Mouse (Mus musculus): ENCODE data around the gene Abhd17a. TPM values are rescaled to one million over a fixed set of nuclear protein-coding genes. Genes with fewer than 3 reads are reported as not detected.

The Abhd17a gene
- polyA plus RNA-seq, 1 experiment from 2014 or later = 108 TPM

GRCm38 (mm10) chr10:80573944-80574343 lies 16.2 kb downstream of the Abhd17a start:
- H3K36me3 ChIP-seq (ENCODE audit: control insufficient read depth, insufficient read depth, low read length) = no peaks in the 10 kb centered on the region
- H3K4me1 ChIP-seq (ENCODE audit: control insufficient read depth, insufficient read depth, low read length) = peaks cover 32% of the 10 kb centered on the region
- H3K27ac ChIP-seq (ENCODE audit: low read length) = no peak overlapping the region
- ATAC-seq = no peak
- H3K4me2 ChIP-seq (ENCODE audit: low read length) = peak overlapping the region; percentile 17; the same call in 1 of the 2 replicates
- H3K9me3 ChIP-seq (replicated peaks; ENCODE audit: control insufficient read depth, low read length, poor library complexity, severe bottlenecking) = no peaks in the 10 kb centered on the region
- WGBS = 58% methylated on average over 9 of the region's 9 CpGs
- H3K4me3 ChIP-seq (ENCODE audit: low read depth, low read length) = no peak overlapping the region
- no peaks in the 10 kb centered on the region for H3K27me3 ChIP-seq (ENCODE audit: control insufficient read depth, insufficient read depth, low read depth, low read length)
- H3K9ac ChIP-seq (ENCODE audit: low read depth, low read length) = no peak overlapping the region

- no peak for ATAC-seq
- 92% methylated on average over 2 of the region's 2 CpGs for WGBS
- peaks cover 32% of the 10 kb centered on the region for H3K4me1 ChIP-seq (ENCODE audit: control insufficient read depth, insufficient read depth, low read length)
These were observed 17.7 kb downstream of the Abhd17a start for GRCm38 (mm10) chr10:80572477-80572876.

GRCm38 (mm10) chr10:80570871-80571836 lies 19.0 kb downstream of the Abhd17a start:
- Histone ChIP-seq H3K36me3 (ENCODE audit: control insufficient read depth, insufficient read depth, low read length) (peaks cover 6% of the 10 kb centered on the region; the same call in 1 of the 2 replicates), H3K4me1 (ENCODE audit: control insufficient read depth, insufficient read depth, low read length) (peaks cover 42% of the 10 kb centered on the region), H3K4me3 (ENCODE audit: low read depth, low read length) (no peak overlapping the region; the same call in 1 of the 2 replicates), H3K9me3 (replicated peaks; ENCODE audit: control insufficient read depth, low read length, poor library complexity, severe bottlenecking) (no peaks in the 10 kb centered on the region), H3K9ac (ENCODE audit: low read depth, low read length) (peak overlapping the region; percentile 53; the same call in 1 of the 2 replicates), H3K4me2 (ENCODE audit: low read length) (peak overlapping the region; percentile 36), H3K27ac (ENCODE audit: low read length) (no peak overlapping the region), H3K27me3 (ENCODE audit: control insufficient read depth, insufficient read depth, low read depth, low read length) (no peaks in the 10 kb centered on the region)
- WGBS = 17% methylated on average over 30 of the region's 30 CpGs
- no peak for ATAC-seq

More at GRCm38 (mm10) chr10:80572477-80572876, 17.7 kb downstream of the Abhd17a start:
- H3K27me3 ChIP-seq (ENCODE audit: control insufficient read depth, insufficient read depth, low read depth, low read length) = no peaks in the 10 kb centered on the region
- no peak overlapping the region for H3K27ac ChIP-seq (ENCODE audit: low read length)
- no peaks in the 10 kb centered on the region for H3K9me3 ChIP-seq (replicated peaks; ENCODE audit: control insufficient read depth, low read length, poor library complexity, severe bottlenecking)
- no peak overlapping the region for H3K4me2 ChIP-seq (ENCODE audit: low read length)
- H3K4me3 ChIP-seq (ENCODE audit: low read depth, low read length) = no peak overlapping the region
- peaks cover 6% of the 10 kb centered on the region; the same call in 1 of the 2 replicates for H3K36me3 ChIP-seq (ENCODE audit: control insufficient read depth, insufficient read depth, low read length)
- H3K9ac ChIP-seq (ENCODE audit: low read depth, low read length) = no peak overlapping the region

DNA sequence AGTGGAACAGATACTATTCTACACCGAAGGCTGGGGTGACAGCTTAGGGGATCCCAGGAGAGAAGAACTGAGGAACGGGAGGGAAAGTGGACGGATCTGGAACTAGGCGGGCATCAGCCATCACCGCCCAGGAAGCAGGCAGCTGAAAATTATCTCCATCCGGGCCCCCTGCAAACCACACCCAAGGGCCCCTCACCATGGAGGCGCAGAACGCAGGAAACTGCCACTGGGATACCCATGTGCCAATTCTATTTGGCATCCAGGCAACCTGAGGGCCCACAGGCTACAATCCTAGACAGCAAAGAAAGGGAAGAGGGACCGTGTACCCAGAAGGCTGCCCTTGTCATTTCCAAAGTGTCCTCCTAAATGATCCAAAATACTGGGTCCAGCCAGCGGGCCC lies 19.7 kb downstream of the Abhd17a start:
- no peak overlapping the region for H3K27ac ChIP-seq (ENCODE audit: low read length)
- peaks cover 6% of the 10 kb centered on the region; the same call in 1 of the 2 replicates for H3K36me3 ChIP-seq (ENCODE audit: control insufficient read depth, insufficient read depth, low read length)
- peaks cover 35% of the 10 kb centered on the region for H3K4me1 ChIP-seq (ENCODE audit: control insufficient read depth, insufficient read depth, low read length)
- H3K9me3 ChIP-seq (replicated peaks; ENCODE audit: control insufficient read depth, low read length, poor library complexity, severe bottlenecking) = no peaks in the 10 kb centered on the region
- no peak overlapping the region for H3K4me2 ChIP-seq (ENCODE audit: low read length)
- no peak overlapping the region for H3K9ac ChIP-seq (ENCODE audit: low read depth, low read length)
- H3K27me3 ChIP-seq (ENCODE audit: control insufficient read depth, insufficient read depth, low read depth, low read length) = no peaks in the 10 kb centered on the region
- no peak overlapping the region for H3K4me3 ChIP-seq (ENCODE audit: low read depth, low read length)
- no peak for ATAC-seq
- WGBS = 92% methylated on average over 10 of the region's 10 CpGs

GRCm38 (mm10) chr10:80569664-80570066 lies 20.5 kb downstream of the Abhd17a start:
- no peak overlapping the region for H3K9ac ChIP-seq (ENCODE audit: low read depth, low read length)
- H3K9me3 ChIP-seq (replicated peaks; ENCODE audit: control insufficient read depth, low read length, poor library complexity, severe bottlenecking) = no peaks in the 10 kb centered on the region
- H3K27me3 ChIP-seq (ENCODE audit: control insufficient read depth, insufficient read depth, low read depth, low read length) = no peaks in the 10 kb centered on the region
- H3K4me2 ChIP-seq (ENCODE audit: low read length) = no peak overlapping the region
- 32% methylated on average over 10 of the region's 10 CpGs for WGBS
- H3K4me1 ChIP-seq (ENCODE audit: control insufficient read depth, insufficient read depth, low read length) = peaks cover 29% of the 10 kb centered on the region
- H3K36me3 ChIP-seq (ENCODE audit: control insufficient read depth, insufficient read depth, low read length) = peaks cover 6% of the 10 kb centered on the region; the same call in 1 of the 2 replicates
- H3K27ac ChIP-seq (ENCODE audit: low read length) = no peak overlapping the region
- ATAC-seq = no peak
- no peak overlapping the region for H3K4me3 ChIP-seq (ENCODE audit: low read depth, low read length)

DNA sequence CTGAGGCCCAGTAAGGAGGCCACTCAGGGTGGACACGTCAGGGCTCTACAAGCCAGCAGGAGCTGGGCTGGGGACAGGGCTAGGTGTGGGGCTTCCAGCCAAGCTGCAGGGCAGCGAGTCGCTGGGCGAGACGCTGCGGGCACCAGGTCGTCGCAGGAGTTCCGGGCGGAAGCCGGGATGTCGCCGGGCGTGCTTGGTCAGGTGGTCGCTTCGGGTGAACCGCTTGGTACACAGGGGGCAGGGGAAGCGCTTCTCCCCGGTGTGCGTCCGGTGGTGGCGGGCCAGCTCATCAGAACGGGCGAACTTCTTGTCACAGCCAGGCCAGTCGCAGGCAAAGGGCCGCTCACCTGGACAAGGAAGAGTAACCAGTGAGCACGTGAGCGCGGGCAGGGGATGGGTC lies 21.3 kb downstream of the Abhd17a start:
- Histone ChIP-seq H3K27ac (ENCODE audit: low read length) (no peak overlapping the region), H3K27me3 (ENCODE audit: control insufficient read depth, insufficient read depth, low read depth, low read length) (no peaks in the 10 kb centered on the region), H3K4me3 (ENCODE audit: low read depth, low read length) (no peak overlapping the region), H3K9ac (ENCODE audit: low read depth, low read length) (no peak overlapping the region), H3K9me3 (replicated peaks; ENCODE audit: control insufficient read depth, low read length, poor library complexity, severe bottlenecking) (no peaks in the 10 kb centered on the region), H3K4me1 (ENCODE audit: control insufficient read depth, insufficient read depth, low read length) (peaks cover 22% of the 10 kb centered on the region), H3K36me3 (ENCODE audit: control insufficient read depth, insufficient read depth, low read length) (peaks cover 6% of the 10 kb centered on the region; the same call in 1 of the 2 replicates), H3K4me2 (ENCODE audit: low read length) (no peak overlapping the region)
- no peak for ATAC-seq
- WGBS = 95% methylated on average over 29 of the region's 29 CpGs

GRCm38 (mm10) chr10:80566375-80567092 lies 23.6 kb downstream of the Abhd17a start:
- H3K9ac ChIP-seq (ENCODE audit: low read depth, low read length) = peak overlapping the region; percentile 52; the same call in 1 of the 2 replicates
- ATAC-seq = peak; percentile 52
- no peaks in the 10 kb centered on the region for H3K27me3 ChIP-seq (ENCODE audit: control insufficient read depth, insufficient read depth, low read depth, low read length)
- WGBS = 4% methylated on average over 17 of the region's 17 CpGs
- H3K27ac ChIP-seq (ENCODE audit: low read length) = peak overlapping the region; percentile 61
- H3K4me3 ChIP-seq (ENCODE audit: low read depth, low read length) = peak overlapping the region; percentile 2; the same call in 1 of the 2 replicates
- peaks cover 6% of the 10 kb centered on the region; the same call in 1 of the 2 replicates for H3K36me3 ChIP-seq (ENCODE audit: control insufficient read depth, insufficient read depth, low read length)
- H3K9me3 ChIP-seq (replicated peaks; ENCODE audit: control insufficient read depth, low read length, poor library complexity, severe bottlenecking) = no peaks in the 10 kb centered on the region
- H3K4me2 ChIP-seq (ENCODE audit: low read length) = peak overlapping the region; percentile 43
- H3K4me1 ChIP-seq (ENCODE audit: control insufficient read depth, insufficient read depth, low read length) = peaks cover 27% of the 10 kb centered on the region

DNA sequence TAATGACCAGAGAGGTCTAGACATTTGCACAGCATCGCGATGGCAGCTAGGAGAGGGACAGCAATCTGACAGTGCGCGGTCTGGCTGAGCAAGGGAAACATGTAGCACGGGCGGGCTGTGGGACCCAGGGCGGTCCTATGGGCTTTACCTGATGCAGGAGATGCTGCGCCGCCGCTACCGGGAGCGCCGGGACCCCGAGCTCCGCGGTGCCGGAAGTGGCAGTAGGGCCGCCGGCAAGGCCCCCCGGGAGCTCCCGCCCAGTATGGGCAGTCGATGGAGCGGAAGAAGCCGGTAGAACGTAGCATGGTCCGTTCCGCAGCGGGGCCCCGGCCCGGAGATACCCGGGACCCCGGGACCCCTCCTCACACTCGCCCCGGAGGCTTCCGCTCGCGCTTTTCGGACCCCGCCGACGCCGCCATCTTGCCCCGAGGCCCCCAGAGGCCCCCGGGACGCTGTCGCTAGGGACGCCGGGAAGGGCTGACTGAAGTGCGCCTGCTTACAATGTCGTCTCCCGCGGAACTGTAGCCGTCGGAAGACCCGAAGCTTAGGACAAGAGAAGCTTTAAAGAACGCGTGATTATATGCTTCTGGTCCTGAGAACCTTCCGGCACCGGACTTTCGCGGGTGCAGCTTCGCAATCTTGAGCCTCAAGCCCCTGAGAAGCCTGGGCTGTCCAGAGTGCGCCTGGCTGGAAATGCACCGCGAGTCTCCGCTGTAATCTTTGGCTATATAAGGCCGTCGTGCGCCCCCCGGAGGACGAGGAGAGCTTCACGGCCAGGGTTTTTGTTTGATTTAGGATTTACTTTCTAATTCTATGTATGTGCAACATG lies 28.8 kb downstream of the Abhd17a start, which contains the start of gene Rexo1:
TSS of gene Rexo1 (minus strand) at position 445 of the 829 bp plus-strand sequence.
- no peaks in the 10 kb centered on the region for H3K27me3 ChIP-seq (ENCODE audit: control insufficient read depth, insufficient read depth, low read depth, low read length)
- under 1% methylated on average over 70 of the region's 72 CpGs for WGBS
- peak within 1 kb of the TSS; percentile 97 for H3K27ac ChIP-seq (ENCODE audit: low read length)
- H3K9me3 ChIP-seq (replicated peaks; ENCODE audit: control insufficient read depth, low read length, poor library complexity, severe bottlenecking) = no peaks in the 10 kb centered on the region
- peak; percentile 83 for ATAC-seq
- peak within 1 kb of the TSS; percentile 91 for H3K9ac ChIP-seq (ENCODE audit: low read depth, low read length)
- peaks cover 30% of the 10 kb centered on the region for H3K4me1 ChIP-seq (ENCODE audit: control insufficient read depth, insufficient read depth, low read length)
- H3K4me3 ChIP-seq (ENCODE audit: low read depth, low read length) = peak within 1 kb of the TSS; percentile 95
- no peaks in the 10 kb centered on the region for H3K36me3 ChIP-seq (ENCODE audit: control insufficient read depth, insufficient read depth, low read length)
- H3K4me2 ChIP-seq (ENCODE audit: low read length) = peak within 1 kb of the TSS; percentile 96

Data from midbrain, embryonic 16.5 days (tissue).